Mouse (Mus musculus) right cerebral cortex, postnatal 4 days (tissue): ENCODE data around the gene Rnaseh2a.

Experiments used
- DNase-seq: peaks from one replicate; pipeline ENCODE4 v3.0.0-alpha.2; 2022

The Rnaseh2a gene

GRCm38 (mm10) chr8:84969241-84970134 is at the start of gene Rnaseh2a, which contains the start of the genes Gm49661 and Prdx2:
TSS of gene Rnaseh2a (minus strand) at chr8:84969767.
TSS of gene Gm49661 (minus strand) at chr8:84969433.
TSS of gene Prdx2 (plus strand) at chr8:84969587.
- peak; percentile 80 for DNase-seq

GRCm38 (mm10) chr8:85017209-85017608 is 47.6 kb upstream of the Rnaseh2a start:
- no peak for DNase-seq

- no peak for DNase-seq
These were observed 47.2 kb upstream of the Rnaseh2a start for GRCm38 (mm10) chr8:85016724-85017123.

GRCm38 (mm10) chr8:85014431-85014830 is 44.9 kb upstream of the Rnaseh2a start, which contains the start of gene Best2:
TSS of gene Best2 (minus strand) at chr8:85014531.
- DNase-seq, result no peak

- peak; percentile 73 for DNase-seq
These were observed 43.8 kb upstream of the Rnaseh2a start for GRCm38 (mm10) chr8:85013230-85013840.

- DNase-seq, result no peak
These were observed 41.7 kb upstream of the Rnaseh2a start for GRCm38 (mm10) chr8:85011242-85011641.

- no peak for DNase-seq
These were observed 38.1 kb upstream of the Rnaseh2a start for GRCm38 (mm10) chr8:85007686-85008085.

GRCm38 (mm10) chr8:84997649-84998295 is 28.2 kb upstream of the Rnaseh2a start:
- DNase-seq, result peak; percentile 95

GRCm38 (mm10) chr8:84996978-84997377 is 27.4 kb upstream of the Rnaseh2a start:
- no peak for DNase-seq

- DNase-seq, result no peak
These were observed 26.1 kb upstream of the Rnaseh2a start for GRCm38 (mm10) chr8:84995680-84996079.

- no peak for DNase-seq
These were observed 24.8 kb upstream of the Rnaseh2a start for GRCm38 (mm10) chr8:84994375-84994774.

- no peak for DNase-seq
These were observed 21.3 kb upstream of the Rnaseh2a start for GRCm38 (mm10) chr8:84990836-84991235.

- DNase-seq, result peak; percentile 96
These were observed 20.8 kb upstream of the Rnaseh2a start, which contains the start of gene Hook2 for GRCm38 (mm10) chr8:84990349-84990748. TSS of gene Hook2 (plus strand) at chr8:84990603.

GRCm38 (mm10) chr8:84989810-84990209 is 20.2 kb upstream of the Rnaseh2a start:
- DNase-seq, result peak; percentile 93

- DNase-seq, result no peak
These were observed 19.8 kb upstream of the Rnaseh2a start for GRCm38 (mm10) chr8:84989311-84989731.

- no peak for DNase-seq
These were observed 18.3 kb upstream of the Rnaseh2a start for GRCm38 (mm10) chr8:84987903-84988302.

GRCm38 (mm10) chr8:84987388-84987787 is 17.8 kb upstream of the Rnaseh2a start:
- DNase-seq, result no peak

GRCm38 (mm10) chr8:84986379-84986945 is 16.9 kb upstream of the Rnaseh2a start:
- no peak for DNase-seq

- DNase-seq, result peak; percentile 94
These were observed 16.3 kb upstream of the Rnaseh2a start for GRCm38 (mm10) chr8:84985684-84986378.

GRCm38 (mm10) chr8:84985049-84985683 is 15.6 kb upstream of the Rnaseh2a start:
- no peak for DNase-seq

GRCm38 (mm10) chr8:84984294-84985048 is 14.9 kb upstream of the Rnaseh2a start:
- DNase-seq, result no peak
